Mouse (Mus musculus) ES-E14 (cell line): Measurements from ENCODE around the gene Phkb.

Experiments
- CHD2 ChIP-seq: IDR thresholded peaks from 2 replicates; pipeline ENCODE4 v1.6.1; 2014; ENCODE audit warnings: mild to moderate bottlenecking, low read depth, low read length, inconsistent platforms
- HCFC1 ChIP-seq: IDR thresholded peaks from 2 replicates; pipeline ENCODE4 v1.6.1; 2012; ENCODE audit warnings: low read length, inconsistent platforms, borderline replicate concordance; ENCODE audit not compliant: insufficient read depth
- MAFK ChIP-seq: IDR thresholded peaks from 2 replicates; pipeline ENCODE4 v1.6.1; 2014; ENCODE audit warnings: mild to moderate bottlenecking, low read depth, low read length, inconsistent platforms; ENCODE audit not compliant: insufficient read depth
- ZNF384 ChIP-seq: IDR thresholded peaks from 2 replicates; pipeline ENCODE4 v1.6.1; 2012; ENCODE audit warnings: low read depth, low read length, inconsistent platforms

DNA sequence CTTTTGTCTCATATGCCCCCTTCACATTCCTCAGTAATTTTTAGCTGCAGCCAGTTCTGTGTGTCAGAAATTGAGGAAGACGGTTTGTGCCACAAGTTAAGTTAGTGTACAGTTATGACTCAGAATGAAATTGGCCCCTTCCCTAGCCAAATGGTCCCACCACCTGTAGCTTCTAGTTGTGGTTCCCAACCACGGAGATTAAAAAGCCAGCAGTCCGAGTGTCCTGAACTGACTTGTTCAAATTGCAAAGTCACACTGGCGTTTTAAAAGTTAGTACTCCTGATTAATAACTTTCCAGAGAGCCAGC lies 683 bp downstream of the Phkb start:
- TF ChIP-seq ZNF384 (no peak), MAFK (no peak), HCFC1 (no peak), CHD2 (no peak)
